Mouse (Mus musculus) forebrain, embryonic 15.5 days (tissue): ENCODE data around the gene Ifnz. TPM values are rescaled to one million over a fixed set of nuclear protein-coding genes. Genes with fewer than 3 reads are reported as not detected.
A peak's percentile ranks its signal among the peaks of the same experiment; 100 is the strongest.
"Not testable (repeated sequence)": the region's sequence is repeated elsewhere in the genome, so short reads cannot be mapped to it uniquely, and the experiment has no call there.

ENCODE experiments used
- ATAC-seq: fragments of 200-750 bp; cut with Nextera tagmentation; replicated peaks from 2 replicates; pipeline ENCODE4 v1.8.0; 2017; ENCODE audit warnings: mild to moderate bottlenecking, moderate TSS enrichment, moderate library complexity
- H3K27ac ChIP-seq: fragments of 300-500 bp; sonication (generic); replicated peaks from 2 replicates; pipeline ENCODE4 v1.5.1; 2015; ENCODE audit warnings: mild to moderate bottlenecking, inconsistent platforms
- H3K27me3 ChIP-seq: fragments of 300-500 bp; sonication (generic); 2 replicates; pipeline ENCODE4 v1.6.1; 2015; ENCODE audit warnings: inconsistent platforms
- H3K36me3 ChIP-seq: fragments of 300-500 bp; sonication (generic); 2 replicates; pipeline ENCODE4 v1.6.1; 2015; ENCODE audit warnings: mild to moderate bottlenecking, inconsistent platforms
- H3K4me1 ChIP-seq: fragments of 300-500 bp; sonication (generic); 2 replicates; pipeline ENCODE4 v1.6.1; 2015; ENCODE audit warnings: inconsistent platforms
- H3K4me2 ChIP-seq: fragments of 300-500 bp; sonication (generic); replicated peaks from 2 replicates; pipeline ENCODE4 v1.6.1; 2015; ENCODE audit warnings: mild to moderate bottlenecking, inconsistent platforms
- H3K4me3 ChIP-seq: fragments of 300-500 bp; sonication (generic); 2 replicates; pipeline ENCODE4 v1.5.1; 2015; ENCODE audit warnings: mild to moderate bottlenecking, inconsistent platforms
- H3K9ac ChIP-seq: fragments of 300-500 bp; sonication (generic); replicated peaks from 2 replicates; pipeline ENCODE4 v1.6.1; 2015; ENCODE audit warnings: mild to moderate bottlenecking, inconsistent platforms
- H3K9me3 ChIP-seq: fragments of 300-500 bp; sonication (generic); 2 replicates; pipeline ENCODE4 v1.6.1; 2016; ENCODE audit warnings: inconsistent platforms
- whole genome bisulfite sequencing: fragments of 180-500 bp; shearing (Covaris S2); methylation state at CpG from one replicate; pipeline ENCODE4 v1.1.7; 2015; ENCODE audit warnings: mixed read lengths; 5-methylcytosine and 5-hydroxymethylcytosine counted together
- polyA plus RNA-seq: library from polyadenylated mRNA; unstranded; fragments of >200 nt; fragmentation: Nextera tagmentation; extraction: Ambion mirVana; gene quantifications from 2 replicates; pipeline ENCODE4 v1.2.1, GENCODE M21; 2015

The Ifnz gene
- polyA plus RNA-seq, 1 experiment from 2014 or later: 0.20 TPM

GRCm38 (mm10) chr4:88793936-88794675 is 12.2 kb downstream of the Ifnz start, which contains the start of gene Gm13275:
Gene Gm13275 (plus strand): TSS chr4:88794487.
- not testable (repeated sequence) for H3K27ac ChIP-seq, H3K9ac ChIP-seq, ATAC-seq, H3K27me3 ChIP-seq, H3K36me3 ChIP-seq, H3K4me3 ChIP-seq, H3K9me3 ChIP-seq, H3K4me1 ChIP-seq, H3K4me2 ChIP-seq
- 0% methylated on average over 15 of the region's 52 CpGs for WGBS

GRCm38 (mm10) chr4:88797097-88797496 is 15.2 kb downstream of the Ifnz start, which contains the start of gene Gm13279:
Gene Gm13279 (plus strand): TSS chr4:88797397.
- H3K4me1 ChIP-seq: not testable (repeated sequence)

GRCm38 (mm10) chr4:88799365-88799764 is 17.4 kb downstream of the Ifnz start, which contains the start of gene Gm13285:
Gene Gm13285 (plus strand): TSS chr4:88799665.
- H3K9me3 ChIP-seq, H3K27me3 ChIP-seq, H3K9ac ChIP-seq, H3K4me2 ChIP-seq, H3K4me1 ChIP-seq, H3K4me3 ChIP-seq, ATAC-seq, H3K27ac ChIP-seq, H3K36me3 ChIP-seq: not testable (repeated sequence)
- 18% methylated on average over 5 of the region's 7 CpGs for WGBS

More at GRCm38 (mm10) chr4:88797097-88797496, 15.2 kb downstream of the Ifnz start, which contains the start of gene Gm13279:
- not testable (repeated sequence) for H3K4me2 ChIP-seq, ATAC-seq, H3K9ac ChIP-seq, H3K4me3 ChIP-seq, H3K9me3 ChIP-seq, H3K36me3 ChIP-seq, H3K27me3 ChIP-seq, H3K27ac ChIP-seq
- no CpG with 5 or more reads among the region's 28 CpGs for WGBS

- not testable (repeated sequence) for H3K36me3 ChIP-seq, H3K9me3 ChIP-seq, H3K4me1 ChIP-seq, H3K9ac ChIP-seq, ATAC-seq, H3K27ac ChIP-seq, H3K27me3 ChIP-seq, H3K4me2 ChIP-seq, H3K4me3 ChIP-seq
- no CpG with 5 or more reads among the region's 29 CpGs for WGBS
These were observed 21.0 kb downstream of the Ifnz start, which contains the start of gene Gm13287 for GRCm38 (mm10) chr4:88802954-88803353. Gene Gm13287 (plus strand): TSS chr4:88803254.

- not testable (repeated sequence) for H3K9me3 ChIP-seq, H3K4me1 ChIP-seq, H3K9ac ChIP-seq, H3K27me3 ChIP-seq, H3K36me3 ChIP-seq, ATAC-seq, H3K27ac ChIP-seq
- WGBS: no CpG with 5 or more reads among the region's 8 CpGs
- Histone ChIP-seq H3K4me3 (peak within 1 kb of the TSS; percentile 30), H3K4me2 (peak within 1 kb of the TSS; percentile 42)
These were observed 23.3 kb downstream of the Ifnz start, which contains the start of gene Gm13288 for GRCm38 (mm10) chr4:88805231-88805630. Gene Gm13288 (plus strand): TSS chr4:88805531.

GRCm38 (mm10) chr4:88805761-88806160 is 23.8 kb downstream of the Ifnz start:
- WGBS: 0% methylated on average over 1 of the region's 34 CpGs
- H3K9ac ChIP-seq, H3K27ac ChIP-seq, H3K36me3 ChIP-seq, ATAC-seq, H3K9me3 ChIP-seq, H3K4me1 ChIP-seq, H3K27me3 ChIP-seq: not testable (repeated sequence)
- Histone ChIP-seq H3K4me2 (peak overlapping the region; percentile 42), H3K4me3 (peak overlapping the region; percentile 30)

GRCm38 (mm10) chr4:88815928-88816327 is 34.0 kb downstream of the Ifnz start, which contains the start of gene Ifna7:
Gene Ifna7 (plus strand): TSS chr4:88816228.
- no peak for ATAC-seq
- Histone ChIP-seq H3K36me3 (no peaks in the 10 kb centered on the region), H3K4me2 (no peak within 1 kb of the TSS), H3K27me3 (no peaks in the 10 kb centered on the region), H3K4me1 (no peaks in the 10 kb centered on the region), H3K4me3 (no peak within 1 kb of the TSS), H3K9ac (no peak within 1 kb of the TSS), H3K27ac (no peak within 1 kb of the TSS), H3K9me3 (no peaks in the 10 kb centered on the region)
- 75% methylated on average over 3 of the region's 3 CpGs for WGBS

GRCm38 (mm10) chr4:88819659-88820058 is 37.7 kb downstream of the Ifnz start, which contains the start of gene Ifna11:
Gene Ifna11 (plus strand): TSS chr4:88819959.
- Histone ChIP-seq H3K4me2 (no peak within 1 kb of the TSS), H3K27me3 (no peaks in the 10 kb centered on the region), H3K9ac (no peak within 1 kb of the TSS), H3K27ac (no peak within 1 kb of the TSS), H3K4me1 (no peaks in the 10 kb centered on the region), H3K4me3 (no peak within 1 kb of the TSS), H3K36me3 (no peaks in the 10 kb centered on the region), H3K9me3 (no peaks in the 10 kb centered on the region)
- ATAC-seq: no peak
- WGBS: 92% methylated on average over 1 of the region's 1 CpGs

- Histone ChIP-seq H3K9ac (no peak overlapping the region), H3K4me1 (no peaks in the 10 kb centered on the region), H3K27me3 (no peaks in the 10 kb centered on the region), H3K27ac (no peak overlapping the region), H3K9me3 (no peaks in the 10 kb centered on the region), H3K4me3 (no peak overlapping the region), H3K4me2 (no peak overlapping the region), H3K36me3 (no peaks in the 10 kb centered on the region)
- no peak for ATAC-seq
- 26% methylated on average over 4 of the region's 4 CpGs for WGBS
These were observed 41.1 kb downstream of the Ifnz start for GRCm38 (mm10) chr4:88822995-88823394.

- H3K9me3 ChIP-seq, ATAC-seq, H3K4me2 ChIP-seq, H3K36me3 ChIP-seq, H3K27me3 ChIP-seq, H3K9ac ChIP-seq, H3K27ac ChIP-seq, H3K4me3 ChIP-seq, H3K4me1 ChIP-seq: not testable (repeated sequence)
These were observed 45.2 kb downstream of the Ifnz start, which contains the start of gene Ifna6 for GRCm38 (mm10) chr4:88827116-88827515. Gene Ifna6 (plus strand): TSS chr4:88827416.

- Histone ChIP-seq H3K9ac (no peak overlapping the region), H3K4me1 (no peaks in the 10 kb centered on the region), H3K4me3 (no peak overlapping the region), H3K9me3 (no peaks in the 10 kb centered on the region), H3K4me2 (no peak overlapping the region), H3K27ac (no peak overlapping the region), H3K36me3 (no peaks in the 10 kb centered on the region), H3K27me3 (no peaks in the 10 kb centered on the region)
- ATAC-seq: no peak
- WGBS: 22% methylated on average over 4 of the region's 4 CpGs
These were observed 48.6 kb downstream of the Ifnz start for GRCm38 (mm10) chr4:88830523-88830922.
